Mouse (Mus musculus) hindbrain, postnatal 0 days (tissue): ENCODE results near the gene Lrriq1. TPM values are rescaled to one million over a fixed set of nuclear protein-coding genes. Genes with fewer than 3 reads are reported as not detected.

Experiments
- ATAC-seq: fragments of 200-750 bp; cut with Nextera tagmentation; 2 replicates; pipeline ENCODE4 v1.8.0; 2017; ENCODE audit warnings: mild to moderate bottlenecking, moderate TSS enrichment, moderate library complexity
- DNase-seq: peaks from one replicate; pipeline ENCODE4 v3.0.0-alpha.2; 2015; ENCODE audit warnings: low spot score
- H3K27ac ChIP-seq: fragments of 300-500 bp; sonication (generic); 2 replicates; pipeline ENCODE4 v1.5.1; 2014; ENCODE audit warnings: mild to moderate bottlenecking
- H3K27me3 ChIP-seq: fragments of 300-500 bp; sonication (generic); 2 replicates; pipeline ENCODE4 v1.6.1; 2014; ENCODE audit warnings: low read length, mixed read lengths; ENCODE audit not compliant: insufficient read depth
- H3K36me3 ChIP-seq: fragments of 300-500 bp; sonication (generic); 2 replicates; pipeline ENCODE4 v1.6.1; 2014; ENCODE audit warnings: low read length, mixed read lengths; ENCODE audit not compliant: insufficient read depth
- H3K4me1 ChIP-seq: fragments of 300-500 bp; sonication (generic); 2 replicates; pipeline ENCODE4 v1.6.1; 2014; ENCODE audit warnings: antibody characterized with exemption, low read length, mixed read lengths; ENCODE audit not compliant: insufficient read depth
- H3K4me2 ChIP-seq: fragments of 300-500 bp; sonication (generic); 2 replicates; pipeline ENCODE4 v1.6.1; 2014; ENCODE audit warnings: low read depth, mild to moderate bottlenecking, low read length, moderate library complexity, mixed read lengths
- H3K4me3 ChIP-seq: fragments of 300-500 bp; sonication (generic); 2 replicates; pipeline ENCODE4 v1.5.1; 2014; ENCODE audit warnings: low read length
- H3K9ac ChIP-seq: fragments of 300-500 bp; sonication (generic); replicated peaks from 2 replicates; pipeline ENCODE4 v1.6.1; 2014; ENCODE audit warnings: mild to moderate bottlenecking, low read length, moderate library complexity, mixed read lengths
- H3K9me3 ChIP-seq: fragments of 300-500 bp; sonication (generic); 2 replicates; pipeline ENCODE4 v1.6.1; 2016; ENCODE audit warnings: low read length, mixed read lengths
- CTCF ChIP-seq: IDR thresholded peaks from 2 replicates; pipeline ENCODE4 v1.5.1; 2016; ENCODE audit warnings: antibody characterized with exemption, control low read depth, low read depth
- polyA plus RNA-seq: library from polyadenylated mRNA; unstranded; fragments of >200 nt; fragmentation: Nextera tagmentation; extraction: Ambion mirVana; gene quantifications from 2 replicates; pipeline ENCODE4 v1.2.1, GENCODE M21; 2015
- total RNA-seq: library from RNA; depleted of rRNA; stranded (reverse); fragments of >200 nt; gene quantifications from 2 replicates; pipeline ENCODE4 v1.2.3, GENCODE M21; 2014; rRNA removed

The Lrriq1 gene
- total and polyA plus RNA-seq, 2 experiments from 2014 or later, result 4.1 to 5.7 TPM

- no peaks in the 10 kb centered on the region for H3K4me1 ChIP-seq
These were observed 236.5 kb downstream of the Lrriq1 start for GRCm38 (mm10) chr10:102999584-102999983.

More at GRCm38 (mm10) chr10:102999584-102999983, 236.5 kb downstream of the Lrriq1 start:
- DNase-seq (no peak), ATAC-seq (no peak)
- Histone ChIP-seq H3K27ac (no peak overlapping the region), H3K9me3 (no peaks in the 10 kb centered on the region), H3K27me3 (no peaks in the 10 kb centered on the region), H3K9ac (no peak overlapping the region), H3K4me3 (no peak overlapping the region), H3K4me2 (no peak overlapping the region), H3K36me3 (no peaks in the 10 kb centered on the region)
- TF ChIP-seq CTCF, result no peak; the same call in 1 of the 2 replicates

Other genes with a start within 250 kb of the Lrriq1 start
- not detected in 2 replicates for gene Alx1, start 206.1 kb downstream of the Lrriq1 start, total RNA-seq
- 0.11 TPM in 1 of 2 replicates, not detected in the other for gene Alx1, start 206.1 kb downstream of the Lrriq1 start, polyA plus RNA-seq
- gene Slc6a15, start 131.5 kb upstream of the Lrriq1 start, total RNA-seq, result 58.8 and 61.3 TPM in 2 replicates
- gene Slc6a15, start 131.5 kb upstream of the Lrriq1 start, polyA plus RNA-seq, result 79.5 and 81.4 TPM in 2 replicates